Mouse (Mus musculus): Measurements from ENCODE around the gene Car3. TPM values are rescaled to one million over a fixed set of nuclear protein-coding genes. Genes with fewer than 3 reads are reported as not detected.

Gene Car3
- polyA plus RNA-seq, 1 experiment from 2014 or later: 4.6 TPM

GRCm38 (mm10) chr3:14889085-14889484, 25.8 kb downstream of the Car3 start:
- 68% methylated on average over 2 of the region's 2 CpGs for WGBS
- no peaks in the 10 kb centered on the region for H3K4me1 ChIP-seq
- H3K4me2 ChIP-seq (replicated peaks): no peak overlapping the region
- H3K27ac ChIP-seq: no peak overlapping the region
- no peaks in the 10 kb centered on the region for H3K9me3 ChIP-seq
- peaks cover 16% of the 10 kb centered on the region for H3K27me3 ChIP-seq
- no peak overlapping the region for H3K9ac ChIP-seq
- ATAC-seq (ENCODE audit: insufficient number of reproducible peaks, insufficient read depth, low FRiP score, low TSS enrichment): no peak
- H3K36me3 ChIP-seq: no peaks in the 10 kb centered on the region
- no peak overlapping the region for H3K4me3 ChIP-seq

GRCm38 (mm10) chr3:14889716-14890409, 26.6 kb downstream of the Car3 start:
- Histone ChIP-seq H3K9ac (no peak overlapping the region), H3K27me3 (peaks cover 16% of the 10 kb centered on the region), H3K4me2 (replicated peaks) (no peak overlapping the region), H3K36me3 (no peaks in the 10 kb centered on the region), H3K27ac (no peak overlapping the region), H3K9me3 (no peaks in the 10 kb centered on the region), H3K4me1 (no peaks in the 10 kb centered on the region), H3K4me3 (no peak overlapping the region)
- WGBS: 44% methylated on average over 4 of the region's 4 CpGs
- no peak for ATAC-seq (ENCODE audit: insufficient number of reproducible peaks, insufficient read depth, low FRiP score, low TSS enrichment)

GRCm38 (mm10) chr3:14892991-14893390, 29.7 kb downstream of the Car3 start:
- WGBS: 70% methylated on average over 3 of the region's 3 CpGs
- H3K9ac ChIP-seq: no peak overlapping the region
- no peaks in the 10 kb centered on the region for H3K4me1 ChIP-seq
- H3K27ac ChIP-seq: no peak overlapping the region
- no peak overlapping the region for H3K4me3 ChIP-seq
- H3K36me3 ChIP-seq: no peaks in the 10 kb centered on the region
- no peak for ATAC-seq (ENCODE audit: insufficient number of reproducible peaks, insufficient read depth, low FRiP score, low TSS enrichment)
- H3K27me3 ChIP-seq: 0 out of 2 replicates have a peak, but pooled peaks cover 1% of the 10 kb centered on the region
- no peak overlapping the region for H3K4me2 ChIP-seq (replicated peaks)
- no peaks in the 10 kb centered on the region for H3K9me3 ChIP-seq

- Histone ChIP-seq H3K4me3 (no peak overlapping the region), H3K4me1 (no peaks in the 10 kb centered on the region; the same call in 1 of the 2 replicates), H3K4me2 (replicated peaks) (no peak overlapping the region), H3K9ac (no peak overlapping the region), H3K9me3 (no peaks in the 10 kb centered on the region), H3K27me3 (no peaks in the 10 kb centered on the region), H3K36me3 (no peaks in the 10 kb centered on the region), H3K27ac (no peak overlapping the region)
- 54% methylated on average over 5 of the region's 5 CpGs for WGBS
- no peak for ATAC-seq (ENCODE audit: insufficient number of reproducible peaks, insufficient read depth, low FRiP score, low TSS enrichment)
These were observed 30.4 kb downstream of the Car3 start for GRCm38 (mm10) chr3:14893700-14894099.

GRCm38 (mm10) chr3:14895333-14895732, 32.0 kb downstream of the Car3 start:
- no peaks in the 10 kb centered on the region for H3K36me3 ChIP-seq
- H3K9me3 ChIP-seq: no peaks in the 10 kb centered on the region
- 88% methylated on average over 3 of the region's 3 CpGs for WGBS
- no peak overlapping the region for H3K27ac ChIP-seq
- ATAC-seq (ENCODE audit: insufficient number of reproducible peaks, insufficient read depth, low FRiP score, low TSS enrichment): no peak
- no peak overlapping the region for H3K4me3 ChIP-seq
- no peaks in the 10 kb centered on the region; the same call in 1 of the 2 replicates for H3K4me1 ChIP-seq
- no peak overlapping the region for H3K4me2 ChIP-seq (replicated peaks)
- no peak overlapping the region for H3K9ac ChIP-seq
- no peaks in the 10 kb centered on the region for H3K27me3 ChIP-seq

- Histone ChIP-seq H3K27ac (no peak overlapping the region), H3K36me3 (no peaks in the 10 kb centered on the region), H3K27me3 (no peaks in the 10 kb centered on the region), H3K4me2 (replicated peaks) (no peak overlapping the region), H3K9me3 (no peaks in the 10 kb centered on the region), H3K9ac (no peak overlapping the region), H3K4me1 (no peaks in the 10 kb centered on the region; the same call in 1 of the 2 replicates), H3K4me3 (no peak overlapping the region)
- WGBS: 57% methylated on average over 6 of the region's 6 CpGs
- no peak for ATAC-seq (ENCODE audit: insufficient number of reproducible peaks, insufficient read depth, low FRiP score, low TSS enrichment)
These were observed 34.5 kb downstream of the Car3 start for GRCm38 (mm10) chr3:14897770-14898169.

GRCm38 (mm10) chr3:14903380-14903779, 40.1 kb downstream of the Car3 start:
- Histone ChIP-seq H3K9ac (no peak overlapping the region), H3K36me3 (no peaks in the 10 kb centered on the region), H3K27me3 (no peaks in the 10 kb centered on the region), H3K4me3 (no peak overlapping the region), H3K27ac (no peak overlapping the region), H3K4me2 (replicated peaks) (no peak overlapping the region), H3K4me1 (no peaks in the 10 kb centered on the region), H3K9me3 (no peaks in the 10 kb centered on the region)
- ATAC-seq (ENCODE audit: insufficient number of reproducible peaks, insufficient read depth, low FRiP score, low TSS enrichment): no peak
- 88% methylated on average over 3 of the region's 3 CpGs for whole genome bisulfite sequencing

GRCm38 (mm10) chr3:14904165-14904564, 40.9 kb downstream of the Car3 start:
- H3K27ac ChIP-seq: no peak overlapping the region
- H3K4me3 ChIP-seq: no peak overlapping the region
- H3K27me3 ChIP-seq: no peaks in the 10 kb centered on the region
- H3K9ac ChIP-seq: no peak overlapping the region
- H3K4me1 ChIP-seq: no peaks in the 10 kb centered on the region
- H3K36me3 ChIP-seq: no peaks in the 10 kb centered on the region
- ATAC-seq (ENCODE audit: insufficient number of reproducible peaks, insufficient read depth, low FRiP score, low TSS enrichment): no peak
- WGBS: 68% methylated on average over 3 of the region's 3 CpGs
- no peak overlapping the region for H3K4me2 ChIP-seq (replicated peaks)
- no peaks in the 10 kb centered on the region for H3K9me3 ChIP-seq

- H3K4me2 ChIP-seq (replicated peaks): no peak overlapping the region
- H3K9ac ChIP-seq: no peak overlapping the region
- no peaks in the 10 kb centered on the region for H3K36me3 ChIP-seq
- ATAC-seq (ENCODE audit: insufficient number of reproducible peaks, insufficient read depth, low FRiP score, low TSS enrichment): no peak
- H3K9me3 ChIP-seq: no peaks in the 10 kb centered on the region
- no peak overlapping the region for H3K4me3 ChIP-seq
- WGBS: 25% methylated on average over 1 of the region's 1 CpGs
- H3K4me1 ChIP-seq: no peaks in the 10 kb centered on the region
- no peaks in the 10 kb centered on the region for H3K27me3 ChIP-seq
- no peak overlapping the region for H3K27ac ChIP-seq
These were observed 44.0 kb downstream of the Car3 start for GRCm38 (mm10) chr3:14907271-14907670.

- Histone ChIP-seq H3K27me3 (no peaks in the 10 kb centered on the region), H3K9me3 (no peaks in the 10 kb centered on the region), H3K4me1 (no peaks in the 10 kb centered on the region), H3K36me3 (no peaks in the 10 kb centered on the region), H3K4me3 (no peak overlapping the region), H3K4me2 (replicated peaks) (no peak overlapping the region), H3K9ac (no peak overlapping the region), H3K27ac (no peak overlapping the region)
- 63% methylated on average over 4 of the region's 4 CpGs for WGBS
- no peak for ATAC-seq (ENCODE audit: insufficient number of reproducible peaks, insufficient read depth, low FRiP score, low TSS enrichment)
These were observed 48.8 kb downstream of the Car3 start for GRCm38 (mm10) chr3:14911992-14912582.

- no peak overlapping the region for H3K4me2 ChIP-seq (replicated peaks)
- ATAC-seq (ENCODE audit: insufficient number of reproducible peaks, insufficient read depth, low FRiP score, low TSS enrichment): no peak
- no peak overlapping the region for H3K27ac ChIP-seq
- no peaks in the 10 kb centered on the region for H3K9me3 ChIP-seq
- H3K27me3 ChIP-seq: no peaks in the 10 kb centered on the region
- no peak overlapping the region for H3K4me3 ChIP-seq
- no peak overlapping the region for H3K9ac ChIP-seq
- 80% methylated on average over 4 of the region's 4 CpGs for WGBS
- H3K4me1 ChIP-seq: no peaks in the 10 kb centered on the region
- no peaks in the 10 kb centered on the region for H3K36me3 ChIP-seq
These were observed 50.5 kb downstream of the Car3 start for GRCm38 (mm10) chr3:14913774-14914173.

- Histone ChIP-seq H3K36me3 (no peaks in the 10 kb centered on the region), H3K4me3 (no peak overlapping the region), H3K4me1 (no peaks in the 10 kb centered on the region), H3K4me2 (replicated peaks) (no peak overlapping the region), H3K9ac (no peak overlapping the region), H3K9me3 (no peaks in the 10 kb centered on the region), H3K27ac (no peak overlapping the region), H3K27me3 (no peaks in the 10 kb centered on the region)
- WGBS: 95% methylated on average over 2 of the region's 2 CpGs
- ATAC-seq (ENCODE audit: insufficient number of reproducible peaks, insufficient read depth, low FRiP score, low TSS enrichment): no peak
These were observed 52.0 kb downstream of the Car3 start for GRCm38 (mm10) chr3:14915355-14915754.

Data from embryonic facial prominence, embryonic 12.5 days (tissue).